Mouse (Mus musculus) CH12F3 (cell line): ENCODE measurements around the gene Klhl36.

Experiments
- in situ Hi-C: fragments of 300-500 bp; cut with MboI; formaldehyde crosslinking; loops from 2 replicates; pipeline ENCODE4 v1.14.3; 2020; ENCODE audit warnings: low sequenced_read_pairs

Gene Klhl36

DNA sequence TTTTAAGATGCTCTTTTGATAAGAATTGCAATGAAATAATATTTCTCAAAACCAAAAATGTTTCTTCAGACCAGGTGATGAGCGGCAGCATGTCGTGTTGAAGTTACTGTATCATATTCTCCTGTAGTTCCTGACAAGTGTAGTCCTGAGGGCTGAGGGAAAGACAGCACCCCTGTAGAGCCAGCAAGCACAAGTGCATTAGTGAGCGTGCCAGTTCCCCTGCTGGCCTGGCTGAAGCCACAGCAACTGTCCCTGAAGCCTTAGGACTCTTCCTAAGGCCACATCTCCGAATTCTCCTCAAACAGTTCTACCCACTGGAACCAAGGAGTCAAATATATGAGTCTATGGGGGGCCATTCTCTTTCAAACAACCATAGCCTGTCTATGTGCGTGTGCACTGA lies 61.2 kb downstream of the Klhl36 start:
- in situ Hi-C loops: no loop called here

- in situ Hi-C loops: no loop called here
Observed at GRCm38 (mm10) chr8:119925428-119925827, 63.4 kb downstream of the Klhl36 start.

GRCm38 (mm10) chr8:119926474-119926873 lies 64.4 kb downstream of the Klhl36 start:
- in situ Hi-C loops: no loop called here
